Mouse (Mus musculus): ENCODE measurements at regions not wholly inside any gene's neighbourhood (a gene's known extent, or its start where the extent isn't known, plus 50 kb on each side); places are given as distances from the start of the nearest gene placed in this dataset.

- no peak for ATAC-seq (ENCODE audit: low read depth)
- H3K4me2 ChIP-seq: no peak overlapping the region
Measured at GRCm38 (mm10) chr9:87556953-87557394, 174.1 kb downstream of the Tbx18 start.

DNA sequence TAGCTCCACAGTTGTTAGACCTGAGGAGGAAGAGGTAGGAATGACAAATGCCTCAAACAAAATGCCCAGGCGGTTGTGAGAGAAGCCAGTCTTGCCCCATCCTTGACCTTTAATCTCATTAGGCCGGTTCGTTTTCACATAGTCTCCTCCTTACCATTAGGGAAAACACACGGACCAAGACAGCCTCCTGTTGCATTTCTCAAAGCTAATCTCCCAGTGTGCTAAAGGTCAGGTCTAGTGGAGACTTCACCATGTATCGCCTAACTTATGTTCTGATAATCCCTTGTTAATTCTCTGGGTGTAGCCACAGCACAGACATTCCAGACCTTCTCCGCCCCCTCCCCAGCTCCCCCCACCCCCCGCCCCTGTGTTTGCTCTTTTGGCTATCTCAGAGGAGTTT, 174.5 kb downstream of the Tbx18 start:
- 58% methylated on average over 7 of the region's 7 CpGs for WGBS
- Histone ChIP-seq H3K9me3 (no peaks in the 10 kb centered on the region), H3K27ac (replicated peaks) (no peak overlapping the region), H3K4me3 (no peak overlapping the region), H3K9ac (no peak overlapping the region), H3K36me3 (no peaks in the 10 kb centered on the region), H3K4me1 (replicated peaks) (no peaks in the 10 kb centered on the region), H3K27me3 (no peaks in the 10 kb centered on the region), H3K4me2 (no peak overlapping the region)
- no peak for ATAC-seq (ENCODE audit: low read depth)

More at GRCm38 (mm10) chr9:87556953-87557394, 174.1 kb downstream of the Tbx18 start:
- WGBS: 27% methylated on average over 8 of the region's 8 CpGs
- Histone ChIP-seq H3K27ac (replicated peaks) (no peak overlapping the region), H3K27me3 (no peaks in the 10 kb centered on the region), H3K4me3 (no peak overlapping the region), H3K4me1 (replicated peaks) (no peaks in the 10 kb centered on the region), H3K36me3 (no peaks in the 10 kb centered on the region), H3K9ac (no peak overlapping the region), H3K9me3 (no peaks in the 10 kb centered on the region)

GRCm38 (mm10) chr9:87533182-87533581, 197.9 kb downstream of the Tbx18 start:
- Histone ChIP-seq H3K4me2 (no peak overlapping the region), H3K4me1 (replicated peaks) (no peaks in the 10 kb centered on the region), H3K9me3 (no peaks in the 10 kb centered on the region), H3K27me3 (no peaks in the 10 kb centered on the region), H3K36me3 (no peaks in the 10 kb centered on the region), H3K9ac (no peak overlapping the region), H3K4me3 (no peak overlapping the region), H3K27ac (replicated peaks) (no peak overlapping the region)
- WGBS: 58% methylated on average over 8 of the region's 8 CpGs
- ATAC-seq (ENCODE audit: low read depth): no peak

GRCm38 (mm10) chr9:87529908-87530307, 201.2 kb downstream of the Tbx18 start:
- Histone ChIP-seq H3K4me3 (no peak overlapping the region), H3K9ac (no peak overlapping the region), H3K36me3 (no peaks in the 10 kb centered on the region), H3K4me2 (no peak overlapping the region), H3K9me3 (no peaks in the 10 kb centered on the region), H3K27me3 (no peaks in the 10 kb centered on the region), H3K27ac (replicated peaks) (no peak overlapping the region), H3K4me1 (replicated peaks) (no peaks in the 10 kb centered on the region)
- ATAC-seq (ENCODE audit: low read depth): no peak
- 73% methylated on average over 2 of the region's 2 CpGs for WGBS

DNA sequence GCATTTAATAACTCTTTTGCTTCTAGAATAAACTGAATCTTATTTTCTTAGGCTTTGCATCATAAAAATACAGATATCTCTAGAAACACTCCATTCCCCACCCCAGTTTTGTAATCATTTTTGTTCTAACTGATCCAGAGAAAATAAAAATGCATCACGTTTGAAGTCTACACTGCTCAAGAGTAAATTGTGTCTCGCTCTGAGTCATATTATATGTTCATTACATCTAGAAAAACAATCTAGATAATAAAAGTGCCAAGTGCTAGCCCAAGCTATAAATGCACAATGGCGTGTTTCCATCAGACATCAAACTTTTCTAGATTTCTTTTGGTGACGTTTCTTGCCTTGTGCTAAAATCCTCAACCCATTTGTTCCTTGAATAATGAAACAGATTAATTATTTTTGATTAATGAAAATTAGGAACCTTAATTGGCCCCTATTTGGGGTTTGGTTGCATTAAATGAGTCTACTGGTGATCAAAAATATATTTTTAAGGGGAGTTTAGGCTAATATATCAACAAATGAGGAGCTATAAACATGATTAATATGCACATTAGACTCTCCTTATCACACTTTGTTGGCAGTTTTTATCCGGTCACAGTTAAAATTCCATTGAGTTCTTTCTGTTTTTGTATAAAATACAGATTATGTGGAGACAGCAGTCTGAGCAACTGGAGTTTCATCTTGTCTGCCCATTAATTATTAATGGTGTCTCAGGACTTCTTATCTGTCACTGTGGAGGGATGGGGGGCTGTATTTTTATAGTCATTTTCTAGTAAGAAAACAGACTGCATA, 206.0 kb downstream of the Tbx18 start:
- H3K36me3 ChIP-seq: no peaks in the 10 kb centered on the region
- no peak for ATAC-seq (ENCODE audit: low read depth)
- H3K27me3 ChIP-seq: no peaks in the 10 kb centered on the region
- no peak overlapping the region for H3K9ac ChIP-seq
- H3K4me2 ChIP-seq: no peak overlapping the region
- no peak overlapping the region for H3K27ac ChIP-seq (replicated peaks)
- WGBS: 88% methylated on average over 5 of the region's 5 CpGs
- H3K9me3 ChIP-seq: no peaks in the 10 kb centered on the region
- H3K4me3 ChIP-seq: no peak overlapping the region
- H3K4me1 ChIP-seq (replicated peaks): no peaks in the 10 kb centered on the region

DNA sequence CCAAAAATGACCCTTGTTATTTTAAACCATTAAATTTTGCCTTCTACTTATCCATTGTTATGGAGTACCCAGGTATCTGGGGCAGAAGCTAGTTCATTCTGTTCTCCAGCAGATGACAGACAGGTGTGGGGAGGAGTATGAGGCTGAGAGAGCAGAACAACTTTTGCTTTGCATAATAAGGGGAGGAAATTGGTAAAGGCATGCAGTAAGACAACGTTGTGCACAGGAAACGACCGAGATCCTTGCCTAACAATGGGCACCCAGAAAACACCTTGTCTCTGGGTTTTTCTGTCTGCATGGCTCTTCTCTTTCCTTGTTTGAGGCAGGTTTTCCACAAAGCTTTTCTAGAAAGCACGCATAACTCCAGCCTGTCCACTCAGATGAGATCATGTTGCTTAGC, 220.4 kb downstream of the Tbx18 start:
- H3K27ac ChIP-seq (replicated peaks): no peak overlapping the region
- no peak for ATAC-seq (ENCODE audit: low read depth)
- WGBS: 74% methylated on average over 4 of the region's 4 CpGs

DNA sequence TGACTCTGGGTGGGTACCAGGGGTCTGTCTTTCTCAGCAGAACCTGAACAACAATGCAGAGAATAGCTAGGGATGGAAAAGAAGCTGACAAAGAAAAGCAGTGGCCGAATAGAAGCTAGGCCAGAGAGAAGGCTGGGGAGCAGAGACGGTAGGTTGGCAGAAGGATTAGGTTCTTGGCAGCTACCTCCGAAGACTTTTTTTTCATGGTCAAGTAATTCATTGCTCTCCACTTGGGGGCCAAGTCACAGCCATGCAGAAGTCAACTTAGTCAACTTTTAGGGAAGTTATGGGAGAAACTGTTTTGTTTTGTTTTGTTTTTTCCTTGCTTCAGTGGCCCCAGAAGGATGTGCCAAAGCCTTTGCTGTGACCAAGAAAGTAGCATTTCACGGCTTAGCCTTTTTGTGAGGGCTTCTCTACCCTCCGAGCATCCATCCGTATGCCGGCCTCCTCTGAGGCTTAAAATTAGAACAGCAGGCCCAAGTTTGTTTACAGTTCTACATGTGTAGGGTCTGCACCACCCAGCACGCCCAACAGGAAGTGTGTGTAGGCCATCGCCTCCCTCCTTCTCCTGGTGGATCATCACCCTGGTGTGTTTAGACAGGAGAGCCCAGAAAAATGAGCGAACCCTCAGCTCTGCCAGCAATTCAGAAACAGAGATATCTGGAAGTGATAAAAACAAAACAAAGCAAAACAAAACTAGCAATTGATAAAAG, 226.2 kb downstream of the Tbx18 start:
- Histone ChIP-seq H3K9ac (no peak overlapping the region), H3K36me3 (no peaks in the 10 kb centered on the region)
- ATAC-seq (ENCODE audit: low read depth): no peak

More for the DNA sequence above, 220.4 kb downstream of the Tbx18 start:
- Histone ChIP-seq H3K4me3 (no peak overlapping the region), H3K4me1 (replicated peaks) (no peaks in the 10 kb centered on the region), H3K27me3 (no peaks in the 10 kb centered on the region), H3K9me3 (no peaks in the 10 kb centered on the region), H3K9ac (no peak overlapping the region), H3K4me2 (no peak overlapping the region), H3K36me3 (no peaks in the 10 kb centered on the region)

GRCm38 (mm10) chr9:87464141-87464540, 208.8 kb upstream of the Cep162 start:
- Histone ChIP-seq H3K9ac (no peak overlapping the region), H3K4me3 (no peak overlapping the region), H3K4me1 (replicated peaks) (no peaks in the 10 kb centered on the region), H3K27me3 (no peaks in the 10 kb centered on the region), H3K4me2 (no peak overlapping the region), H3K27ac (replicated peaks) (no peak overlapping the region), H3K9me3 (no peaks in the 10 kb centered on the region), H3K36me3 (no peaks in the 10 kb centered on the region)
- 84% methylated on average over 3 of the region's 3 CpGs for WGBS
- ATAC-seq (ENCODE audit: low read depth): no peak

More for the DNA sequence above, 226.2 kb downstream of the Tbx18 start:
- no peaks in the 10 kb centered on the region for H3K27me3 ChIP-seq
- no peak overlapping the region for H3K4me2 ChIP-seq
- H3K27ac ChIP-seq (replicated peaks): no peak overlapping the region
- no peaks in the 10 kb centered on the region for H3K4me1 ChIP-seq (replicated peaks)
- 77% methylated on average over 10 of the region's 10 CpGs for WGBS
- no peaks in the 10 kb centered on the region for H3K9me3 ChIP-seq
- H3K4me3 ChIP-seq: no peak overlapping the region

- no peaks in the 10 kb centered on the region for H3K27me3 ChIP-seq
- 80% methylated on average over 2 of the region's 2 CpGs for WGBS
- no peak overlapping the region for H3K4me2 ChIP-seq
- H3K36me3 ChIP-seq: no peaks in the 10 kb centered on the region
- ATAC-seq (ENCODE audit: low read depth): no peak
- no peaks in the 10 kb centered on the region for H3K9me3 ChIP-seq
- no peak overlapping the region for H3K9ac ChIP-seq
- H3K27ac ChIP-seq (replicated peaks): no peak overlapping the region
- H3K4me1 ChIP-seq (replicated peaks): no peaks in the 10 kb centered on the region
- no peak overlapping the region for H3K4me3 ChIP-seq
Measured at GRCm38 (mm10) chr9:87453261-87453660, 197.9 kb upstream of the Cep162 start.

GRCm38 (mm10) chr9:87452571-87452970, 197.2 kb upstream of the Cep162 start:
- no peaks in the 10 kb centered on the region for H3K9me3 ChIP-seq
- no peak for ATAC-seq (ENCODE audit: low read depth)
- no peaks in the 10 kb centered on the region for H3K4me1 ChIP-seq (replicated peaks)
- H3K27ac ChIP-seq (replicated peaks): no peak overlapping the region
- no peaks in the 10 kb centered on the region for H3K36me3 ChIP-seq
- H3K4me2 ChIP-seq: no peak overlapping the region
- WGBS: 69% methylated on average over 2 of the region's 2 CpGs
- no peaks in the 10 kb centered on the region for H3K27me3 ChIP-seq
- H3K9ac ChIP-seq: no peak overlapping the region
- no peak overlapping the region for H3K4me3 ChIP-seq

DNA sequence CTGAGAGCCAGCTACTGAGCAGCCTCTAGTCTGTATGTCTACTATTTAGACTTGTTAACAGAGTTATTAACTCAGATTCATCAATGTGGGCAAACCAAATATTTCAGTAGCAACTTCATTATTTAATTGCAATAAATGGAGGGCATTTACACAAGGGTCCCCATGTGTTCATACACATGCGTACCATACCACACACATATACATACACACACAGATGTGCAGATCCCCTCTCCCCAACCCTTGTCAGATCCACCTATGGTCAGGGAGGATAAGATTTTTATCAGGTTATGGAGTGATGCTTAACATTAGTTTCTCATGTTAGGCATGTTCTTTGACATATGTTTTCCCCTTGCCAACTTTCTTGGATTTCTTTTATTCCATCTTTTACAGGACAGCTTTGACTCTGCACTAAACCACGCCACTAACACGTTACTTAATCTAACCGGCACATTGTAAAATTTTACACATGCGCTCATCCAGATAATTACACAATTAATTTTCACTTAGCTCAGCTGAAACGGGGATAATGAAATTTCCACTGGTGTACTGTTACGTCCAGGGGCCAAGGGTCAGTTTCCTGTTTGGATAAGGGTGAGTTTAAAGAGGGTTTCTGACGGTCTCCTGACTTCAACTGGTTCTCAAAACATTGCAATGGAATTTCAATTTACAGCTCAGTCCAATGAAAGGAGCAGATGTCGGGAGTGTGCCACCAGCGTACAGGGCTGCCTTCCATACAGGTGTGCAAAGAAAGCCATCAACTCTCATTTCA, 188.3 kb upstream of the Cep162 start:
- H3K27ac ChIP-seq (replicated peaks): no peak overlapping the region
- H3K9me3 ChIP-seq: no peaks in the 10 kb centered on the region
- H3K27me3 ChIP-seq: no peaks in the 10 kb centered on the region
- no peak overlapping the region for H3K9ac ChIP-seq
- H3K4me2 ChIP-seq: no peak overlapping the region
- ATAC-seq (ENCODE audit: low read depth): no peak
- H3K36me3 ChIP-seq: no peaks in the 10 kb centered on the region
- no peaks in the 10 kb centered on the region for H3K4me1 ChIP-seq (replicated peaks)
- H3K4me3 ChIP-seq: no peak overlapping the region
- WGBS: 64% methylated on average over 10 of the region's 10 CpGs

DNA sequence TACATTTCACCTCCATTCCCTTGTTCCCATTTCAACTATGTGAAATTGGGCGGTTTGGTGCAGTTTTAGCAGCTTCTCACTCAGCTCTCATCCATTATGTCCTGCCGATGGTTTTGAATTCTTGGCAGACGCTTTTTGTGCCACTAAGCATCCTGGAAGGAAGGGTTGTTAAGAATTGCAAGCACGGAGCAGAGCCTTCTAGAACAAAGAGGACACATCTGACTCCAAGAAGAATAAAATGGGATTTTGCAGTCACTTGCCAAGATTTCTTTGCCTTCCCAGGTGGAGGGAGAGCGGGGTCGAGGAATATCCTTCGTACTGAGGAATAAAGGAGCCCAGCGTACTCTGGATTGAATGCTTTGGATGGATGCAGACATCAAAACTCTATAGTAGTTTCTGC, 176.7 kb upstream of the Cep162 start:
- Histone ChIP-seq H3K4me1 (replicated peaks) (no peaks in the 10 kb centered on the region), H3K4me3 (no peak overlapping the region), H3K4me2 (0 out of 2 replicates have a peak overlapping the region, but pooled peaks have one; percentile 7), H3K27me3 (no peaks in the 10 kb centered on the region), H3K9ac (no peak overlapping the region), H3K9me3 (no peaks in the 10 kb centered on the region), H3K36me3 (no peaks in the 10 kb centered on the region), H3K27ac (replicated peaks) (no peak overlapping the region)
- WGBS: 54% methylated on average over 8 of the region's 8 CpGs
- ATAC-seq (ENCODE audit: low read depth): no peak
